Mouse (Mus musculus): ENCODE data around the gene Gabpb2. TPM values are rescaled to one million over a fixed set of nuclear protein-coding genes. Genes with fewer than 3 reads are reported as not detected.

The Gabpb2 gene
- total and polyA plus RNA-seq, 3 experiments = 72.2 to 92.8 (median 82.2) TPM

GRCm38 (mm10) chr3:95179890-95180289, 37.8 kb downstream of the Gabpb2 start:
- Histone ChIP-seq H3K4me1 (ENCODE audit: control insufficient read depth in 1 of 2, insufficient read depth in 2 of 2, low read length in 2 of 2) (peaks cover 0 to 4% of the 10 kb centered on the region in 2 experiments; a peak in 2 of 4 replicates), H3K9ac (ENCODE audit: control insufficient read depth, low read depth, low read length, poor library complexity, severe bottlenecking) (no peak overlapping the region), H3K79me2 (ENCODE audit: control insufficient read depth, insufficient read depth, low read length, poor library complexity) (no peaks in the 10 kb centered on the region), H3K27me3 (ENCODE audit: control insufficient read depth in 1 of 2, insufficient read depth in 2 of 2, low read length in 2 of 2) (no peaks in the 10 kb centered on the region), H3K4me3 (ENCODE audit: control insufficient read depth in 1 of 2, insufficient read depth in 1 of 2, low read depth in 2 of 2, low read length in 2 of 2) (no peak overlapping the region), H3K27ac (ENCODE audit: control insufficient read depth, low read depth, low read length) (no peak overlapping the region), H3K36me3 (ENCODE audit: control insufficient read depth in 1 of 2, insufficient read depth in 2 of 2, low read length in 2 of 2) (peaks cover 5 to 12% of the 10 kb centered on the region in 2 experiments), H3K9me3 (replicated peaks; ENCODE audit: insufficient read depth, low read length) (no peaks in the 10 kb centered on the region)
- peak; percentile 39 for DNase-seq (ENCODE audit: low read depth, low spot score)
- 0 out of 4 replicates have a peak, but pooled peaks of 1 of the 2 experiments have one; percentile 9 for TF ChIP-seq EP300 (IDR thresholded peaks at IDR 0.05; ENCODE audit: low read depth in 1 of 2, low read length in 2 of 2)
- no peak for TF ChIP-seq TAL1 (IDR thresholded peaks at IDR 0.05; ENCODE audit: low read length)
- TF ChIP-seq MAZ (IDR thresholded peaks at IDR 0.05; ENCODE audit: low read depth, low read length) = peak; percentile 31; the same call in 1 of the 2 replicates
- no peak for TF ChIP-seq GABPA (IDR thresholded peaks at IDR 0.05; ENCODE audit: low read depth, low read length)
- no peak for TF ChIP-seq MYB (IDR thresholded peaks at IDR 0.05; ENCODE audit: low read depth, low read length)
- TF ChIP-seq ZC3H11A (IDR thresholded peaks at IDR 0.05; ENCODE audit: low read depth, low read length) = no peak
- no peak for TF ChIP-seq GATA1 (IDR thresholded peaks at IDR 0.05; ENCODE audit: low read depth, low read length)
- no peak for TF ChIP-seq NRF1 (IDR thresholded peaks at IDR 0.05; ENCODE audit: insufficient read depth, low read depth, low read length, poor library complexity, severe bottlenecking)
- no peak for TF ChIP-seq MEF2A (IDR thresholded peaks at IDR 0.05; ENCODE audit: extremely low read depth, insufficient replicate concordance, low read depth, low read length, poor library complexity, severe bottlenecking)
- TF ChIP-seq POLR2AphosphoS2 (IDR thresholded peaks at IDR 0.05; ENCODE audit: low read length) = peak; percentile 14; the same call in 1 of the 2 replicates
- TF ChIP-seq TCF12 (IDR thresholded peaks at IDR 0.05; ENCODE audit: low read depth, low read length) = no peak
- TF ChIP-seq BHLHE40 (IDR thresholded peaks at IDR 0.05; ENCODE audit: borderline replicate concordance, low read depth, low read length) = no peak
- TF ChIP-seq ETS1 (IDR thresholded peaks at IDR 0.05; ENCODE audit: low read depth, low read length) = 0 out of 2 replicates have a peak, but pooled peaks have one; percentile 6
- TF ChIP-seq ZMIZ1 (IDR thresholded peaks at IDR 0.05; ENCODE audit: low read depth, low read length) = peak; percentile 23; the same call in 1 of the 2 replicates
- no peak for TF ChIP-seq MYC (IDR thresholded peaks at IDR 0.05; ENCODE audit: low read depth, low read length)
- no peak for TF ChIP-seq ZKSCAN1 (IDR thresholded peaks at IDR 0.05; ENCODE audit: low read depth, low read length)
- no peak for TF ChIP-seq CHD2 (IDR thresholded peaks at IDR 0.05; ENCODE audit: low read length)
- no peak for TF ChIP-seq ZNF384 (IDR thresholded peaks at IDR 0.05; ENCODE audit: low read depth, low read length)
- no peak for TF ChIP-seq HCFC1 (IDR thresholded peaks at IDR 0.05; ENCODE audit: low read depth, low read length)
- no peak for TF ChIP-seq RCOR1 (IDR thresholded peaks at IDR 0.05; ENCODE audit: low read depth, low read length)
- TF ChIP-seq USF1 (IDR thresholded peaks at IDR 0.05; ENCODE audit: low read depth, low read length) = 0 out of 2 replicates have a peak, but pooled peaks have one; percentile 14
- TF ChIP-seq NELFE (IDR thresholded peaks at IDR 0.05; ENCODE audit: low read depth, low read length) = no peak
- TF ChIP-seq TBP (IDR thresholded peaks at IDR 0.05; ENCODE audit: low read depth, low read length) = 0 out of 2 replicates have a peak, but pooled peaks have one; percentile 29
